Mouse (Mus musculus) erythroid progenitor cell, adult 5-6 weeks (primary cell): ENCODE results near the gene Gpc2. TPM values are rescaled to one million over a fixed set of nuclear protein-coding genes. Genes with fewer than 3 reads are reported as not detected.

ENCODE experiments used
- ATAC-seq: replicated peaks from 2 replicates; pipeline ENCODE4 v1.8.0; 2016; ENCODE audit warnings: moderate number of reproducible peaks, mild to moderate bottlenecking, moderate TSS enrichment, inconsistent platforms; ENCODE audit not compliant: poor library complexity, low FRiP score, severe bottlenecking
- total RNA-seq, 2 experiments: library from RNA; stranded (forward) in 1 of 2; stranded (reverse) in 1 of 2; fragments of 150-400 nt in 1 of 2; fragments of 186-747, 209-891 nt in 1 of 2; gene quantifications; 2 replicates each; pipeline versions ENCODE4 v1.2.3 to v1.2.4; 2015 to 2017; ENCODE audit warnings: low replicate concordance in 2 of 2

Gpc2 gene
- total RNA-seq (2015; ENCODE audit: low replicate concordance) = not detected in 2 replicates
- 0.39 TPM in 1 of 2 replicates, not detected in the other for total RNA-seq (2017; ENCODE audit: low replicate concordance)

DNA sequence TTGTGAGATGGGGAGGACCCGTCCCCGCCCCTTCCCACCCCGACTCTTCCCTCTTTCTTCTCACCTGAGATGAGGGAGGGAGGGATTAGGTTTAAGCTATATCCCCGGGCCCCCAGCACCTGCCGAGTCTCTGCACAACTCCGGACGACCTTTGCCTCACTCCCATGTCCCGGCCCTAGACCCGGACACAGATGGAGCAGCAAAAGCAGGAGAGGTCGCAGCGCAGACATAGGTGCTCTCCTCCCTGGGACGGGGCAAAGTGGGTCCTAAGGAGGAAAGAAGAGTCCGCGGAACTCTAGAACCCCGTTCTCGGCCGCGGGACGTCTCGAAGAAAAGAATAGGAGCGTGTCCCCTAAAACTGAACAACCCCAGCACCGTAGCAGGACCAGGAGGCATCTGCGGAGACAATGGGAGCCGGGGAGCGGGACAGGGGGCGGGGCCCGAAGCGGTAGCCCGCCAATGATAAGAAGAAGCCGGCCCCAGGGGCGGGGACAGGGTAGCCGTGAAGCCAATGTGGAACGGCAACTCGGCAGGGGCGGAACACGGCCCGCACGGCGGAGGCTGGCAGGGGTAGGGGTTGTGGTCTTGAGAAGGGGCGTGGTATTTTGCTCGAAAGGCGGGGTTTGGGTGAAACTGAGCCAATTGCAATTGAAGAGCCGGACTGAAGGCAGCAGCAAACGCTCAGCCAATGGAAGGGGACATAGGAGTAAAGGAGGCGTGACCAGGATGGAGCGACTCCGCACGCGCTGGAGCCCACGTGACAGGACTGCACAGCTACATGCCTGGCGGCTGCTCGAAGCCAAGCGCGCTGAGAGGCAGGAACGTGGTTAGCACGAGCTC lies at the start of gene Gpc2, which contains the start of the genes Gm43720 and Stag3:
TSS of gene Gpc2 (minus strand) at position 421 of the 840 bp plus-strand sequence.
TSS of gene Gm43720 (minus strand) at position 374 of the 840 bp plus-strand sequence.
TSS of gene Stag3 (plus strand) at position 656 of the 840 bp plus-strand sequence.
- ATAC-seq = peak; percentile 97

DNA sequence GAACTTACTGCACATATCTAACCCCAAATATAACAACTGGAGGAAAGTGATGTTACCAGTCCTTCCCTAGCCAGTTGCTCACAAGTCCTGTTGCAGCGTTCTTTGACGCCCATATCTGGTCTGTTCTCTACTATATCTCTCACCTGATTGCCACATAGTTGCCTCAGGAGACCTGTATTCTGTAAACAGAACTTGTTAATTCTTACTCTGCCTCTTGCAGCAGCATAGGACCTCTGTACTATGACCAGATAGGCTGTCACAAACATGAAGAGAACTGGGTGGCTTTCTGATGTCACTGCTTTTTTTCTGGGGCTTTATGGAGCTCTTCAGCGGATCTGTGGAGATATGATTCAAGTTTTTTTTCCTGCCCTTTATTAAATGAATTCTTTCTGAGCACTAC lies 33.0 kb upstream of the Gpc2 start:
- ATAC-seq = no peak

DNA sequence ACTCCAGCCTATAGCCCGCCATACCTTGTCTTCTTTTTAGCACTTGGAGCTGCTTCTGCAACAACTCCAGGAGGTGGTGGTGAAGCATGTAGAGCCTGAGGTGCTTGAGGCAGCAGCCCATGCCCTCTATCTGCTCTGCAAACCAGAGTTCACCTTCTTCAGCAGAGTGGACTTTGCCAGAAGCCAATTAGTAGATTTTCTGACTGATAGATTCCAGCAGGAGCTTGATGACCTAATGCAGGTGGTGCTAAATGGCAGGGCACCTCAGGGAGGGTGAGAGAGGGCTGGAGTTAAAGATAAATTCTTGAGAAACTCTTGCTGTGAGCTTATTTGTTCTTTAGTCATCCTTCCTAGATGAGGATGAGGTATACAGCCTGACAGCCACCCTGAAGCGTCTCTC lies 19.8 kb upstream of the Gpc2 start:
- no peak for ATAC-seq

DNA sequence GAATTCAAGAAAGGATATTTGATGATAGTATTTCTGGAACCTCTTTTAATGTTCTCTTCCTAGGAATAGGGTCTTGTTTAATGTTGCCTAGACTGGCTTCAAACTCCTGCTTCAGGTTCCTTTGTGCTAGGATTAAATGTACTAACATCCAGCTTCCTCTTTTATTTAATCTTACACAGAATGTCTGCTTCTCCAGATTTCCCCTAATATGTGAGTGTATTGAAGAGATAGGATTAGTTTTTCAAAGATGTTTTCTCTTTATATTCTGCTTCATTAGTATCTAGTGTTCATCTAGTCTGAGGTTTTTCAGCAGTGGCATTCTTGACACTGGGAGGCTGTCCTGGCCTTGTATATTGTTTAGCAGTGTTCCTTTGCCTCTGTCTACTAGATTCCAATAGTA lies 14.4 kb upstream of the Gpc2 start:
- no peak for ATAC-seq

DNA sequence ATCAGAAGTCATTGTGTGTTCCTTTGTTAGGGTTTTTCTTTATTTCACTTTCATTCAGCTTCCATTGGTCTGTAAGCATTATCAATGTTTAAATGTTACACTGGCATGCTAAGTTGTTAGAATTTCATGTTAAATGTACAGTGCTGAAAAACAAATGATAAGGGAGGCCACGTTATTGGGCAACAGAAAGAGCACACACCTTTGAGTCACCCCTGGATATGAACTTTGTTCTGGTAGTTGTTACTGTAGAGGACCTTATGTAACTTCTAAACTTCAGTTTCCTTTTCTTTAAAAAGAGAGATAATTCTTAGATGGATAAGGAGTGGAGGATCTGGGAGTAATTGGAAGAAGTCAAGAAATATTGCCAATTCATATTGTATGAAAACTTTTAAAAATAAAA lies 11.8 kb upstream of the Gpc2 start:
- ATAC-seq = no peak

DNA sequence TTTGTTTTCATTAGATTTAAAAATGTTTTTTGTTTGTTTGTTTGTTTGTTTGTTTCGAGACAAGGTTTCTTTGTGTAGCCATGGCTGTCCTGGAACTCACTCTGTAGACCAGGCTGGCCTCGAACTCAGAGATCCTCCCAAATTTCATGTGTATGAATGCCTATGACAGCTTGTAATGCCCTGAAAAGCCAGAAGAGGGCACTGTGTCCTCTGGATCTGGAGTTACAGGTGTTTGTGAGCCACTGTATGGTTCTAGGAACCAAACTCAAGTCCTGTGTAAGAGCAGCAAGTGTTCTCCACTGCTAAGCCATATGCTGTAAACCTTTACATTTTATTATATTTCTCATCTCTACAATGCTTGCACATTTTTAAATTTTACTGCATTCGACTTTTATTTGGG lies 8.1 kb upstream of the Gpc2 start:
- no peak for ATAC-seq

DNA sequence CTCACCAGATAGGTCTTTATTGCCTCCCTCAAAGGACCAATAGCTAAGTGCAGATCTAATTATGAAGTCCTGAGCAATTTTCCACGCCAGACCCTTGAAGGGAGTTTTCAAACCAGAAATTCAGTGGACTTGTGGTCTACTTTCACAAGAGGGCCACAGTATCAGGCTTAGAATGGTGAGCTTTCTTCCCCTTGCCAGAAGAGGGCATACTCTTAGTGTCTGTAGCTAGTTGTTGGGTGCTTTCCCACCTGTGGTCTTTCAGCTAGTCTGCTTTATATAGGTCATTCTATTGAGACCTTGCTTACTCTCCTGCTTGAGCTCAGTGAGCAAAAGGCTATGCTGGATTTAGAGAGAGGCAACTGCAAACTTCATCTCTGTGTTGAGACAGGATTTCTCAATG lies 3.7 kb upstream of the Gpc2 start:
- no peak for ATAC-seq

DNA sequence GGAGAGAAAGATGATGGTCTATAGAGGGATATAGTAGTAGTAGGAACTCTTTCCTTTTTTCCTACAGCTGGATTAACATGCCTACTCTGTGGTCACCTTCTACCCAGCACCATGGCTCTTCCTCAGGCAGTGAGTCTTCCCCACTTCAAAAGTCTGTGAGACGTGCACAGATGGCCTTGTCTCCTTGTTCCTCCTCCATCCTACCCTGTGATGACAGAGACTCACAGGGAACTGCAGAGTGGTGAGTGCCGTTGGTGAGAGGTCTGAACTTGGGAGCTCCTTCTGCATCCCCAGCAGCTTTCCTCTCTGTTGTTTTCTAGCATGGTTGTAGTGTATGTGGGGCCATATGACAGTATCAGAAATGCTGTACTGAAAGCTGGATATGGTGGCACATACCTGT lies 2.0 kb upstream of the Gpc2 start:
- no peak for ATAC-seq

DNA sequence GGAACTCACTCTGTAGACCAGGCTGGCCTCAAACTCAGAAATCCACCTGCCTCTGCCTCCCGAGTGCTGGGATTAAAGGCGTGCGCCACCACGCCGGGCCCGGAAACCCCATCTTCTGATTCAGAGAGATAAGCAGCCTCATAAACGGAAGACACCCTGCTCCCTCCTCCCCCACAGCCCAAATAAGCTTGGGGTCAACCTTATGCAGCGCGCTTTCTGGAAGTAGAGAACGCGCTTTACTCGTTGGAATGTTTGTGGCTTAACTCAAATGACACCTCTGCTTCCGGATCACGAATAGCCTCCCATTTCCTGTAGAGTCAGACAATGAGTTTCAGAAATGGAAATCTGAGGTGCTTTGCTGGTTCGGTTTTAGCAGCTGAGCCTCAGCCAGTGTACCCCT lies 1.0 kb upstream of the Gpc2 start:
- ATAC-seq = no peak

DNA sequence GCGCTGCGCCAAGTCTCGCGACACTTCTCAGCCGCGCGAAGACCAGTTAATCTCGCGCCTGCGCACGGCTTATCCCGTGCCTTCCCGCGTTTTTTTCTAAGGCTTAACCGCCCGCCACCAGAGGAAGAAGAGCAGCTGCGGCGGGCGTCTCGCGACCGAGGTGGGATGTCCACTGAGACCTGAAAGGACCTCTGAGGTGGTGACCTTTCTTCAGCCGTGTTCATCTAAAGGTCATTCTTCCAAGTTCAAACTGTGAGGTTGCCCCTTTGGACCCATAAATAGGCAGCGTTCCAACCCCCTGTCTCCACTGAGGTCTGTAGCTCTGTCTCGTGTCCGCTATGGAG lies 592 bp upstream of the Gpc2 start:
- no peak for ATAC-seq

DNA sequence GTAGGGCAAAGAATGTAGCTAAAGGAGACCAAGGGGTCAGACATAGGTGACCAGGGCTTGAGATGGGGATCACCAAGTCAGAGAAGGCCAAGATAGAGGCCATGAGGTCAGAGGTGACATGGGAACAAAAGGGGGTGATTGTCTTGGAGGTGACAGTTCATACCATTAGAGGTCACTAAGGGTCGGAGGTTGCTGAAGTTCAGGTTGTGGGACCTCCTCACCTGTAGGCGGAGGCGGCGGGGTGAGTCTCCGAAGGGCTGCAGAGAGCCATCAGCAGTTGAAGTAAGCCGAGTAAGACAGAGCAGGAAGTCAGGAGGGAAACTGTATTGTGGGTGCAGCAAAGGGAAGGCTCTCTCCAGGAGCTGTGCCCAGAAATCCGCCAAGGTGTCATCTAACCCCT lies 1.8 kb downstream of the Gpc2 start:
- ATAC-seq = no peak

DNA sequence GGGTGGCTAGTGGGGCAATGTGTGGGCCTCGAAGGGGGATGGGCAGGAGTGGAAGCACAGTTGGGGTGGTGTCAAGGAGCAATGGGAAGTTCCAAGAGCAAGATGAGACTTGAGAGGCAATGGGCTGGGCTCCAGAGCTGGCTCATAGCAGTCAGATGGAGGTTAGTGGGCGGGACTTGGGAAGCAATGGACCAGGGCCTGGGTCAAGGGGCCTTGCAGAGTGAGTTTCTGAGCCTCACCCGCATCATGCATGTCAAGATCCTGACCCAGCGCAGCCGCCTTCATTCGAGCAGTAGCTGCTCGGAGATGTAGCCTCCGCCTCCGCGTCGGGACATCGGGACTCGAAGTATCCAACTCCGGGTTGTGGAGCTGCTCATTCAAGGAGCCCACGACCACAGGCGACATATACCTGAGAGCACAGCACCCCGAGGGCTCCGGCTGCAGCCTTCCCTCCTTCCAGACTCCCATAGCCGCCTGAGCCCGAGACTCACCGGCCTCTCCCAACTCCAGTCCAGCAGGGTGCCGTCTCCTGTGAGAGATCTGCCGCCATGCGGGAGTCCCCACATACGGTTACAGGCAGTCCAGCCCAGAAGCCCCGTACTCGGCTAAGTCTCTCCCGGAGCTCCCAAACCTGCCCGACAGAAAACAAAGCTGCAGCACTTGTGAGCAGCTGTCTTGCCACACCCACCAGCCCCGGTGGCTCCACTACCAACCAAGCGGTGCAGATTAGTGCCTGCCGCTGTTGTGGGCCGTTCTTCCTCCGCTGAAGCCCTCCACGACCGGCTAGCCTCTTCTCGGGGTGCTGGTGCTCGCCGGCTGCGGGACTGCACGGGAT lies 4.4 kb downstream of the Gpc2 start:
- no peak for ATAC-seq

DNA sequence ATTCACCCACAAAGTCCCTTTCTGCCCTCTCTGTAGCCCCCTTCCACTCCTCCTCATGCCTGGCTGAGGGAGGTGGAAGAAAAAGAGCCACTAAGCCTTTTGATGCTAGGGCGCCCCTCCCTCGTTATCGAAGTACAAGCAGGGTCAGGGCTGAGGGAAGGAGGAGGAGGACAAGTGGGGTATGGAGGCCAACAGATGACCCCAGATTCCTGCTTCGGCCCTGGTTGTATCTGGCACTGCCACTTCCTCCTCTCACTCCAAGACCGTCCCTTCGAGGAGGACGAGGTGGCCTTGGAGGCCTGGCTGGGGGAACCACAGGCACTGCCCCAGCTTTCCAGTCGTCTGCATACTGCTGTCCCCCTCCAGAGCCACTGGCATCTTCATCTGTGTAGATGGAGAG lies 5.6 kb downstream of the Gpc2 start:
- no peak for ATAC-seq

DNA sequence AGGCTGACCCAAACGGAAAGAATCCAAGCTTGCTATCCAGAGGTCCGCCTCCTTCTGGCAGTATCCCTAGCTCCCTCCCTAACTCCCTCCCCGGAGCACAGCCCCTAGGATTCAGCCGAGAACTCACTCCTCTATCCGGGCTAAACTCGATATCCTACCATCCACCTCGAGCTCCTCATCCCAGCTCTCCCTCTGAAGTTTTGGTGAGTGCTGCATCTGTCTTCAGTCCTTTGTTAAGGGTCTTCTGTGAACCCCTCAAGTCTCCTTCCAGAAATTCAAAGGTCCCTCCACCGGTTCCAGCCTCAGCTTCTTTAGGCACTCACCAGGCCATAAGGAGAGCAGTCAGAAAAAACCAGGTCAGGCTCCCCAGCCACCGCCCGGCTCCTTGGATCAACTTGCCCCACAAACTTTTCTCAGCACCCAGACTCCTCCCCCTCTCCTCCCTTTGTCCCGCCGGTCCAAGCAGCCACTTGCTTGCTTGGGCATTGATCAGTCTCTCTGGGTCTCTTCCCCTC lies 7.3 kb downstream of the Gpc2 start, which contains the start of gene Gal3st4:
TSS of gene Gal3st4 (minus strand) at position 432 of the 515 bp plus-strand sequence.
- no peak for ATAC-seq

DNA sequence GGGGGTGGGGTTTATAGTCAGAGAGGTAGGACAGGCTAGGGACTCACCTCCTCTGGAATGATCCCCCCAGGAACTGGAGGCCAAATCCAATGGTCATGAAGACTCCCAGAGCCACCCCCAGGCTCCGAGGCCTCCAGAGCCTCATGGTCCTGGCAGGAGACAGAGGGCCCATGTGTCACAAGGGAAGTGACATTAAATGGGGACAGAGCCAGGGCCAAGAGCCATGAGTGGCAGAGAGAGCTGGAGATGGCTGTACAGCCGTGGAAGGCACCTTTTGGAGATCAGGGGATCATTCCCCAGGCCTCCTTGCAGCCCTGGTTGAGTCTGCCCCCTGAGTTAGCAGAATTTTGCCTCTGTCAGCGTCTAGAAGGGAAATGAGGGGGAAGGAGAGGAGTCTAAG lies 8.6 kb downstream of the Gpc2 start:
- ATAC-seq = no peak

DNA sequence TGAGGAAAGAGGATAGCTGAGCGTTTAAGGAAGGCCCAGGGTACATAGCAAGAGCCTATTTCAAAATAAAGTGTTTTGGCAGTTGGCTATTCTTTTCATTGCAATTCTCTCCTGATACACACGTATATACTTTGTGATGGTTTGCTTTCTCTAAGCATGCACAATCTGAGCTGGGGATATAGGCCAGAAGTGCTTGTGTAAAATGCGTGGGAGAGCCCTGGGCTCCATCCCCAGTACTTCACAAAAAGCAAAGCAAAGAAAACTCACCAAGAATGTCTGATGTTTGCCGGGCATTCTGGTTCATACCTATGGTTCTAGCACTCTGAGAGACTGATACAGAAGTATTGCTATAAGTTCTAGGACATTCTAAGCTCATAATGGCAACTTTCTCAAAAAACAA lies 10.8 kb downstream of the Gpc2 start:
- ATAC-seq = no peak

DNA sequence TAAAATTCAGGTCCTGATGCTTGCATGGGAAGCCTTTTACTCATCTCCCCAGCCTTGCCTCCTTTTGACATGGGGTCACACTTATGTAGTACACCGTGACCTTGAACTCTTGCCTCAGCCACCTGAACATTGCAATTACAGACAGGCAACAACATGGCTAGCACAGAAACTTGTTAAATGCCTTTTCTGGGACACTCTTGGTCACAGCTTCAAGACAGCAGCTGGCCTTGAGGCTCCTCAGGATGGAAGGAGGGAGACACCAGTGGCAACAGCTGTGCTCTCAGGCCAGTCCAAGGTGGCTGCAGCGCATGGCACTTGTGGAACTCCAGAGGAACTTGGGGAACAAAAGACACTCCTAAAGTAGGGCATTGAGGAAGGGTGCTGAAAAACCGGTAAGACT lies 12.7 kb downstream of the Gpc2 start:
- no peak for ATAC-seq

DNA sequence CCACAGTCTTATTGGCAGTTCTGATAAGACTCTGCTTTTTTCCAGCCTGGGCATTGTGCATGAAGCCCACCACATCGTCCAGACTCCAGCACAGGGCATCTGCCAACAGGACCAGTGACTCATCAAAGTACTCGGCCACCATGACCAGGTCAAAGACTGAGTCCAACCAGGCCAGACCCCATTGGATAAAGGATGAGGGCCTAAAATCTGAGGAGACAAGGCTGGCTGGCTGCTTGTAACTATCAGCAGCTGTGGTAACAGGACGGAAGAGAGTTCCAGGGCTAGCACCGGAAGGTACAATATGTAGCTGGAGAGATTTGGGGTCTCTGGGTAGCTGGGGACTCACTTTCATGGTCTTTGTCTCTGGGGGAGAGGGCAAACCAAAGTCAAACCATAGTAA lies 14.1 kb downstream of the Gpc2 start:
- no peak for ATAC-seq

DNA sequence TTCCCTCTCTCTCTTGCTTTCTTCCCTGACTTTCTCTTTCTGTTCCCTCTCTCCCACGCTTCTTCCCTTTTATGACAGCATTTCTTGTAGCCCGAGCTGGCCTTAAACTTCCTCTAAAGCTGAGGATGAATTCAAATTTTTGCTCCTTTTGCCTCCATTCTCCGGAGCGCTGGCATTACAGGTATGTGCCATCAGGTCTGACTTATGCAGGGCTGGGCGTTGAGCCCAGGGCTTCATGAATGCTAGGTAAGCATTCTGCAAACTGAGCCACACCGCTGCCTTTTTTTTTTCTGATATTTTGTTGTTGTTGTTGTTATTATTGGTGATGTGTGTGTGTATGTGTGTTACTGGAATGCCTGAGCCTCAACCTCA lies 15.6 kb downstream of the Gpc2 start:
- ATAC-seq = 0 out of 2 replicates have a peak, but pooled peaks have one; percentile 9
